Mouse (Mus musculus) MEL-GATA-1-ER (cell line): ENCODE data around the gene Chrna3.

Experiments used
- DNase-seq: peaks from one replicate; pipeline ENCODE4 v3.0.0-alpha.2; 2012; ENCODE audit warnings: low read depth; ENCODE audit errors: extremely low read depth

The Chrna3 gene

DNA sequence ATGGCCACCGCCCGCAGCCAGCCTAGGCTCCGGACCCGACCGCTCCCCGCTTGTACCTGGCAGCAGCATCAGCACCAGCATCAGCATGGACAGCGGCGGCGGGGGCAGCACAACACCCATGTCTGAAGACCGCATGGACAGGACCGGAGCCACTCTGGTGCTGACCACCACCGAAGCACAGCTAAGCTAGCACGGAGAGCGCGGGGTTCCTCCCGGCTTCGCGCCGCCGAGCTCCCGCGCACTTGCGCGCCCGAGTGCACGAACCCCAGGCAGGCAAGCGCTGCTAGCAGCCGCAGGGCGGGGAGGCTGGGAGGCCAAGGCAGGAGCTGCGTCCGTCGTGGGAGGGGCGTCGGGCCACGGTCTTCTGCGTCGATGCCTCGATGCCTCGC is at the start of gene Chrna3:
TSS of gene Chrna3 (minus strand) at position 288 of the 389 bp plus-strand sequence.
- DNase-seq, result no peak

GRCm38 (mm10) chr9:55067965-55068265 is 41.6 kb upstream of the Chrna3 start:
- no peak for DNase-seq

DNA sequence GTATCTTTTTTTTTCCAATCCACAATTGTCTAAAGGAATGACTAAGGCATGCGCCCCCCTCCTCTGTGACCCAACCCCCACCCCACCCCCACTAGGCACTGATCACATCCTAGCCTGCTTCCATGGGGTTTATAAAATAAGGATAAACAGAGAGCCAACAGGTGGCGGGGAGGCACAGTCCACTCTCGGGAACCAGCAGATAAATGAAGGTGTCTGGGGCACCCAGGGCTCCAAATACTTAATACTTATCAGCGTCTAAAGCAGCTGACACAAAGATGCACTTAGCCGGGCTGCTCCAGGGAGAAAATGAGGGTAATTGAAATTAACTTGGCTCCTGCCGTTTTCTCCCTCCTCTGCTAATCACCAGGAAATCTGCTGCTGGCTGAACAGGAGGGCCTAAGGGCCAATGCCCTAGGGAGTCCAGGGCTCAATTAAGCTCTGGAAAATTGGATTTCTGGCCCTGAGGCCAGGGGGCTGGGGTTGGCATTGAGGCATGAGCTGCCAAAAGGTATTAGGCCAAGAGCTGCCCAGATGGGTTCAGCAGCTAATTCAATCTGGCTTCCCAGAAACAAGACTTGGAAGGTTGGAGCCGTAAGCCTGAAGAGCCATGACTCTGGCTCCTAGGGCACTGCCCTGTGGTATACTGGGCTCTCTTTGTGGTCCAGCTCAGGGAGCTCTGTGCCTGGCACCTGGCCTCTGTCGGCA is 41.0 kb upstream of the Chrna3 start:
- DNase-seq, result no peak

GRCm38 (mm10) chr9:55065241-55065640 is 38.9 kb upstream of the Chrna3 start:
- no peak for DNase-seq

GRCm38 (mm10) chr9:55058067-55058466 is 31.7 kb upstream of the Chrna3 start:
- DNase-seq, result no peak

DNA sequence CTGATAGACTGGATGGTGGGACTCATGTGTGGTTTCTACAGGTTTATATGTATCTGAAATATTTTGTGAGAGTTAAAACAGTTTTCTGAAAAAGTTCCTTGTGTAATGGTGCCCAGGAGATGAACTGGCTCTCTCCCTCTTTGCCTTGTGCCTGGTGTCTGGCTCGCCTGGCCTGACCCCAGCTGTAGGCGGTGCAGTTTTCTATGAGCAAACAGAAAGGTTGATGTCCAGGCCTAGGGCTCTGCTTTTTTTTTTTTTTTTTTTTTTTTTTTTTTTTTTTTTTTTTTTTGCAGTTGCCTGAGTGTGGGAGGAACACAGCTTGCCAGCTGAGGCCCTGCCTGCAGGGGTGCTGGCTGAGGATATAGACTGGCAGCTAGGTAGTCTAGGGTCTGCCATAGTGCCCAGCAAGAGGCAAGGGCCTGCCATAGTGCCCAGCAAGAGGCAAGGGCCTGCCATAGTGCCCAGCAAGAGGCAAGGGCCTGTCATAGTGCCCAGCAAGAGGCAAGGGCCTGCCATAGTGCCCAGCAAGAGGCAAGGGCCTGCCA is 29.1 kb upstream of the Chrna3 start:
- DNase-seq, result no peak

- DNase-seq, result no peak
Measured at GRCm38 (mm10) chr9:55048211-55048880, 22.0 kb upstream of the Chrna3 start, which contains the start of gene Chrnb4. Gene Chrnb4 (minus strand): TSS chr9:55048779.

DNA sequence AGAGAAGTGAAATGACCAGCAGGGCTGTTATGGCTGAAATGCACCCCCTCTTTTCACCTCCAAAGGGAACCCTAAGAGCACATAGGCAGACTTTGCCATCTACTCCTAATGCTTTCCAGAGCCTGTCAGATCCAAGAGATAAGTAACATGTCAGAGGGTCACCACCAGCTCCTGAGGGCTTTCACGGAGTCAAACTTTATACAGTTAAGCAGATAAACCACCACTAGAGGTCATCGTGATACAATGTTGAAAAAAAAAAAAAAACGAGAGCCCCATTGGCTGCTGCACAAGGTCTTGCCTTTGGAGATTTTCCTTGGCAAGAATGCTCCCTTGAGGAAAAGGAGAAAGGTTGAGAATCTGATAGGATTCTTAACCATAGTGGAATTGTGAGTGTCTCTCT is 20.4 kb upstream of the Chrna3 start:
- peak; percentile 7 for DNase-seq

GRCm38 (mm10) chr9:55045001-55045400 is 18.6 kb upstream of the Chrna3 start:
- no peak for DNase-seq

GRCm38 (mm10) chr9:55043688-55044087 is 17.3 kb upstream of the Chrna3 start:
- DNase-seq, result no peak

DNA sequence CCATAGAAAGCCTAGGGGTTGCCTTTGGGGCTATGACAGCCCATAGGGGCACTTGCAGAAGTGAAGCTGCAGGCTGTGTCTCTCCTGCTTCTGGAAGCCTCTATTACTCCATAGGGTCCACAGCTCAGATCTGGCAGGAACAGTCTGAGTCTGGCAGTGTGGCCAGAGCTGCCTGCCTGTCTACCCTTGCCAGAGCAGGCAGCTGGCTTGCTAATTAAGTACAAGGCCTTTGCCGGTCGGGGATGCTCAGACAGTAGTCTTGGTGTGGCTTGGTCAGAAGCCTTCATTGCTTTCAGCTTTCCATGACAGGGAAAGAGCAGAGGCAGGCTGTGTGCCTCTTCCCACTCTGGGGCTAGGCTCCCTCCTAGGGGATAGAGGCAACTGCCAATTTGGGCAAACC is 15.0 kb upstream of the Chrna3 start:
- no peak for DNase-seq

- DNase-seq, result no peak
Measured at GRCm38 (mm10) chr9:55039983-55040382, 13.6 kb upstream of the Chrna3 start.

- DNase-seq, result no peak
Measured at GRCm38 (mm10) chr9:55038948-55039347, 12.6 kb upstream of the Chrna3 start.

- DNase-seq, result no peak
Measured at GRCm38 (mm10) chr9:55031435-55032167, 5.2 kb upstream of the Chrna3 start.

DNA sequence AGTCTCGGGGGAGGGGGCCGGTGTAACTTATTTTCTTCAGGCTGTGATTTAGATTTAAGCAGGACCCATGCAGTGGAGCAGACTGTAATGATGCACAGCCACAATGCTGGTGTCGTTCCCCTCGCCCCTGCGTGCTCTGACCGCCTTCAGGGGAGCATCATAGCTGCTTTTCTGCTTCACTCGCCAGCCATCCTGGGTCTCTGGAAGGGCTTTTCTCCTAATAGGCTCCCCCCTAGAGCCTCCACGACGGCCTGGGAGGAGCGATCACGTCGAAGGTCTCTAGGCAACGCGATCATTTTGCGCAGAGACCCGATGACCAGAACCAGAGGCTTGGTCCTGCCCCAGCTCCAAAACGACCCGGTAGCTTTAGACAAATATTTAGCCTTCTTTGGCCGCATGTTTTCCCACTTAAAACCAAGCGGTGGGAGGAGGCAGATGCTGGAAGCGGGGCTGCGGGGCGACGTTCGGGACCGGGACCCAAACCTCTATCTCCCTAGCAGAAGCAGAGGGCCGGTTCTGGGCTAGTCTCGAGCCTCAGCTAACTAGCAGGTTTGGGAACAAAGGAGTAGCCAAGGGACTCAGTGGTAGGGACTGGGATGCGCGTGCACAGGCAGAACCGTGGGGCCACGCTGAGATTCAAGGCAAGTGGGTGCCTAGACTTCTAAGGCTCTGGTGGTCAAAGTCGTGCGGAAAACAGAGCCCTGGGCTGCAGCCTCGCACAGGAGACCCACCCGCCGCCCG is 658 bp downstream of the Chrna3 start:
- DNase-seq, result no peak

DNA sequence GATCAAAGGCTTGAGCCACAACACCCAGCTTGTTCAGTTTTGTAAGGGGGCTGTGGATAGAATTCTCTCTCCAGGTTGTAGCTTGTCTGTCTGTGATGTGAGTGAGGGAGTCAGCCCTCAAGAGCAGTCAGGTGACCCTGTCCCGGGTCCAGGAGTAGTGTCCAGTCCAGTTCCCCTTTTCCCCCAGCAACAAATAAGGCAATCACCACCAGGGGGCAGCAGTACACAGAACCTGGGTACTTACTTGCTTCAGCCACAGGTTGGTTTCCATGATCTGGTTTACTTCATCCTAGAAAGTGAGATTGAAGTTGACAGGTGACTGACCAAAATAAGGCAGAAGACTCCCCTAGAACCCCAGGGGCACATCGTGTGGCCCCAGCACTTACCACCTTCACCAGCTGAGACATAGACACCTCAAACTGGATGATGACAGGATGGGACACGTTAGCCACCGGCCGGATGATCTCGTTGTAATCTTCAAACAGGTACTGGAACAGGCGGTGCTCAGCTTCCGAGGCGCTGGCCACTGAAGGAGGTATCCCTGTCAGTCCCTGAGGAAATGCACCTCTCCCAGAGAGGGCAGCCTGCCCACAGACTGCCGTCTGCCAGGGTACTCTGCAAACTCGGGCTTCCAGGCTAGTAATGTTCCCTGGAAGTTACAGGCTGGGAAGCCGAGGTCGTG is 2.3 kb downstream of the Chrna3 start:
- DNase-seq, result peak; percentile 33

- DNase-seq, result no peak
Measured at GRCm38 (mm10) chr9:55023326-55023725, 3.0 kb downstream of the Chrna3 start.

DNA sequence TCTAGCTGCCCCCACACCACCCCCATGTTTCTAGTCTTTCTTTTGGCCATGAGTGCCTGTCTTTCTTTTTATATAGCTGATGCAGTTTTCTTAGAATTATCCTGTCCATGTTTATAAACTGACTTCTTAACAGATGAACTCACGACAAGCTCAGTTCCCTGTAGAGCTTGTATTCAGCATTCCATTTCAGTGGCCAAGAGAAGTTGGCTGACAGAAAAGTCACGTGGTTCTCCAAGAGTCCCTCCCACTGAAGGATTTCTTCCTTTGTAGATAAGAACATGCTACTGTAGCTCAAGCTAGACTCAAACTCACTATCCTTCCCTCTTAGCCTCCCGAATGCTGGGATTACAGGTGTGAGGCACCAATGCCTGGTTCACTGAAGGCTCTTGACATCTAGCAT is 9.4 kb downstream of the Chrna3 start:
- DNase-seq, result no peak

- DNase-seq, result no peak
Measured at GRCm38 (mm10) chr9:55010588-55011350, 15.6 kb downstream of the Chrna3 start.

- no peak for DNase-seq
Measured at GRCm38 (mm10) chr9:55009692-55010091, 16.7 kb downstream of the Chrna3 start.
